Mouse (Mus musculus) brain, adult 2 months (tissue): ENCODE measurements around the gene Hs3st3b1.

Experiments used
- DNase-seq: peaks from one replicate; pipeline ENCODE4 v3.0.0; 2011; ENCODE audit warnings: low read depth, low spot score

The Hs3st3b1 gene

GRCm38 (mm10) chr11:63923386-63923785 lies 1.3 kb upstream of the Hs3st3b1 start:
- DNase-seq, result no peak

- no peak for DNase-seq
Observed at GRCm38 (mm10) chr11:63921044-63921951, 792 bp downstream of the Hs3st3b1 start.

GRCm38 (mm10) chr11:63920531-63920930 lies 1.6 kb downstream of the Hs3st3b1 start:
- DNase-seq, result peak; percentile 79

GRCm38 (mm10) chr11:63919211-63920098 lies 2.6 kb downstream of the Hs3st3b1 start:
- no peak for DNase-seq

- DNase-seq, result no peak
Observed at GRCm38 (mm10) chr11:63918321-63919105, 3.6 kb downstream of the Hs3st3b1 start.

GRCm38 (mm10) chr11:63917561-63917960 lies 4.5 kb downstream of the Hs3st3b1 start:
- DNase-seq, result no peak

- DNase-seq, result peak; percentile 78
Observed at GRCm38 (mm10) chr11:63914388-63914787, 7.7 kb downstream of the Hs3st3b1 start.

GRCm38 (mm10) chr11:63913936-63914335 lies 8.2 kb downstream of the Hs3st3b1 start:
- no peak for DNase-seq

- no peak for DNase-seq
Observed at GRCm38 (mm10) chr11:63911001-63911400, 11.1 kb downstream of the Hs3st3b1 start.

GRCm38 (mm10) chr11:63909961-63910360 lies 12.1 kb downstream of the Hs3st3b1 start:
- no peak for DNase-seq

GRCm38 (mm10) chr11:63908500-63908899 lies 13.6 kb downstream of the Hs3st3b1 start:
- DNase-seq, result no peak

GRCm38 (mm10) chr11:63906552-63907353 lies 15.3 kb downstream of the Hs3st3b1 start:
- no peak for DNase-seq

- DNase-seq, result no peak
Observed at GRCm38 (mm10) chr11:63904787-63905186, 17.3 kb downstream of the Hs3st3b1 start.

- DNase-seq, result no peak
Observed at GRCm38 (mm10) chr11:63898509-63899168, 23.5 kb downstream of the Hs3st3b1 start.

- DNase-seq, result no peak
Observed at GRCm38 (mm10) chr11:63897856-63898508, 24.1 kb downstream of the Hs3st3b1 start.

- no peak for DNase-seq
Observed at GRCm38 (mm10) chr11:63897011-63897410, 25.1 kb downstream of the Hs3st3b1 start.

- no peak for DNase-seq
Observed at GRCm38 (mm10) chr11:63894188-63894587, 27.9 kb downstream of the Hs3st3b1 start.

- DNase-seq, result no peak
Observed at GRCm38 (mm10) chr11:63893557-63893956, 28.5 kb downstream of the Hs3st3b1 start.

- DNase-seq, result no peak
Observed at GRCm38 (mm10) chr11:63891479-63892020, 30.5 kb downstream of the Hs3st3b1 start.
